Mouse (Mus musculus) lung, adult 2 months (tissue): ENCODE measurements around the gene Mrps18b. TPM values are rescaled to one million over a fixed set of nuclear protein-coding genes. Genes with fewer than 3 reads are reported as not detected.

Experiments used
- DNase-seq: peaks from one replicate; pipeline ENCODE4 v3.0.0; 2022
- H3K4me1 ChIP-seq: fragments of 200-500 bp; 2 replicates; pipeline ENCODE4 v1.6.1; 2011; ENCODE audit warnings: low read length; ENCODE audit not compliant: control insufficient read depth, insufficient read depth
- H3K4me3 ChIP-seq: fragments of 200-500 bp; replicated peaks from 2 replicates; pipeline ENCODE3; 2011; ENCODE audit warnings: low read depth, mild to moderate bottlenecking, control low read depth, low read length; ENCODE audit errors: extremely low read depth
- CTCF ChIP-seq: fragments of 200-500 bp; IDR thresholded peaks from 2 replicates; pipeline ENCODE4 v1.5.1; 2011; ENCODE audit warnings: mild to moderate bottlenecking, low read length, control low read depth; ENCODE audit not compliant: insufficient read depth
- POLR2A ChIP-seq: fragments of 200-500 bp; IDR thresholded peaks from 2 replicates; pipeline ENCODE4 v1.6.1; 2011; ENCODE audit warnings: low read depth, mild to moderate bottlenecking, control low read depth, low read length, borderline replicate concordance; ENCODE audit errors: extremely low read depth
- WGBS: fragments of 180-500 bp; shearing (Covaris S2); methylation state at CpG from one replicate; pipeline ENCODE4 v1.1.7; 2018; 5-methylcytosine and 5-hydroxymethylcytosine counted together
- polyA plus RNA-seq: library from polyadenylated mRNA; depleted of rRNA; stranded (reverse); fragments of >200 nt; gene quantifications from 2 replicates; pipeline ENCODE4 v1.2.3, GENCODE M21; 2012

Gene Mrps18b
- polyA plus RNA-seq, 1 experiment = 43.8 TPM

DNA sequence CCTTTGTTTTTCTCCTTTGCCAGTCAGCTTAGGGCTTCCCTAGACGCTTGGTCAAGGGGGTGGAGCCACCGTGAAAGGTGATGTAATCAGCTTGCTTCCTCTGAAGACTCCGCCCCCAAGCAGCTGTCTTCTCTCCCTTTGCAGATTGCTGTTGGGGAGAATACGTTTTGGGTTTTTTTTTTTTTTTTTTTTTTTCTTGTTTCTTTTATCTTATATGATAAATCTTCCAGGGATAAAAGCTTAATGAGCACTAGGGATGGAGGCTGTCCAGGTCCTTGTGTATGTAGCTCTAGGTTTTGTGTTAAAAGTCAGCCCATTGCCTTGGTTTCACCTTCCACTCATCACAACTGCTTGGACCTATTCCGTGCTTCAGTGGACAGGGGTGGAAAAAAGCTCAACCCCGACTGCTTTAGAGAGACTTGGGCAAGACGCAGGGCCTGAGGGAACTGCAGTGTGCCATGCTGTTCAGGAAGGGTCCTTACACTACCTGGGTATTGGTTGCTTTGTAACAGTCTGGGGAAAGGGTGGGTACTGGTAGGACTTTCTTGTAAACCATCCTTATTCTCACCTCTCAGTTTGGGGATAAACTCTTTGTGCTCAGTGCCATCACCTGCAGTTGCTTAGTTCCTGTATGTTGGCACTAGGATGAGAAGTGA, 3.0 kb upstream of the Mrps18b start:
- H3K4me3 ChIP-seq = peak overlapping the region; percentile 99
- peak; percentile 72 for TF ChIP-seq POLR2A
- TF ChIP-seq CTCF = no peak
- H3K4me1 ChIP-seq = peaks cover 27% of the 10 kb centered on the region
- WGBS = 4% methylated on average over 7 of the region's 7 CpGs
- DNase-seq = peak; percentile 87

DNA sequence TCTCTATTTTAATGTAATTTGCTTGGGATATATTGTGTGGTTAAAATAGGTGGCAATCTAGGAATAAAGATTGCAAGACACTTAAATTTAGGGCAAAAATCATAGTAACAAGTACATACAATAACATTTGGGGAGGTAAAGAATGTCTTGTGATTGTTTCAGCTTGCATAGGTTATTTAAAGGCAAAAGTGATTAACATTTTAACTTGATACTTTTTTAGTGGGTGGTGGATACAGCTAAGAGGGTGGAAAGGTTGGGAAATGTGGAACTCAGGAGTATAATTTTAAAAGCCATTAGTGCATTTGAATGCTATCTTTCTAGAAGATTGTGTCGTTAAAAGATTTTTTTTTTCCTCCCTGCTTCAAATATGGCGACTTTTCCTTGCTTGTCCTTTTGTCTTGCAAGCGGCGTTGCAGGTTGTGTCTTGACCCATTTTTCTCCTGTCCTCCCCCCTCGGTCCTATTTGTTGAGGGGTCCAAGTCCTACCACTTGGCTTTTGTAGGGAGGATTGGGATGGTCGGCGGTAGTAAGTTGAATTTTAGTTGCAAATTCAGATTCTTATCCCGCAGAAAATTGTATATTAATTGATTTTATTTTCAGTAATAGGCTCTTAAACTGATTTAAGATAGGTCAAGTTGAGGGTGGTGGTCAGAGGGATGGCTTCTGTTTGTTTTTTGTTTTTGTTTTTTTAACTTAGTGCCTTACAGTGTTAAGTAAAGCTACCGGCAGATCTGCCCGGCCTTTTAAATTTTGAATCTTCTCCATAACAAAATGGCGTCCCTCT, 2.3 kb upstream of the Mrps18b start:
- no peak for TF ChIP-seq CTCF
- peak; percentile 52; the same call in 1 of the 2 replicates for TF ChIP-seq POLR2A
- peak overlapping the region; percentile 99 for H3K4me3 ChIP-seq
- H3K4me1 ChIP-seq = peaks cover 27% of the 10 kb centered on the region
- WGBS = under 1% methylated on average over 11 of the region's 11 CpGs
- DNase-seq = peak; percentile 52

DNA sequence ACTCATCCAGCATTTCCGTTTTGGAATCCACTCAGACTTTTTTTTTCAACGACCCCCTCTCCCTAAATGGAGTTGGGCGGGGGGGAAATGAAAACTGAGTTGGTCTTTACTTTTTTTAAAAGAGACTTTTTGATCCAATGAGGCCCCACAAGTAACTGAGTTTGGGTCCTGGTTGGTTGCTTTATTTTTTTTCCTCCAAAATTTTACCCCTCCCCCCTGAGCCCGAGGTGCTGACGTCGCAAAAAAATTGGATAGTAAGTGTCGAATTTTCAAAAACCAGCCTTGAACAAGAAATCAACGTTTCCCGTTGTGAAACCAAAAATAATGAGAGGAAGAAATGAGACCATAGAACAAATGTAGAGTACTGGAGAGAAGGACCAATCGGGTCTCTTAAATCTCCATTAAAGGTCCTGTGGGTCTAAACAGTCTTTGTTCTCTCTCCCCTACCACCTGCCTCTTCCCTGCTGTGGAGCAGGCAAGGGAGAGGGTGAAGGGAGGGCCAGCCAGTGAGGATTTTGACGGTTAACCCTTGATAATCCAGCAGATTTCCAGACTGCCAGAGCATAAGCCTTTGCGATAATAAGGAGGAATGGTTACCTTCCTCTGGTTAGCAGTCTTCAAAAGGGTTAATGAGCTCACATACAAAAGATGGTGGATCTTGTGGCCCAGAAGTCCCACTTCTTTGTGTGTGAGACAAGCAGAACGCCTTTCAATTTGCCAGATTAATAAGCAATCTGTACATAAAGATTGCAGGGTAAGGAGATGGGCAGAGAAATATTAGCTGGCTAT, 1.5 kb upstream of the Mrps18b start:
- Histone ChIP-seq H3K4me1 (peaks cover 27% of the 10 kb centered on the region), H3K4me3 (peak overlapping the region; percentile 99)
- peak; percentile 51 for DNase-seq
- TF ChIP-seq CTCF = no peak
- peak; percentile 84; the same call in 1 of the 2 replicates for TF ChIP-seq POLR2A
- under 1% methylated on average over 13 of the region's 13 CpGs for WGBS

DNA sequence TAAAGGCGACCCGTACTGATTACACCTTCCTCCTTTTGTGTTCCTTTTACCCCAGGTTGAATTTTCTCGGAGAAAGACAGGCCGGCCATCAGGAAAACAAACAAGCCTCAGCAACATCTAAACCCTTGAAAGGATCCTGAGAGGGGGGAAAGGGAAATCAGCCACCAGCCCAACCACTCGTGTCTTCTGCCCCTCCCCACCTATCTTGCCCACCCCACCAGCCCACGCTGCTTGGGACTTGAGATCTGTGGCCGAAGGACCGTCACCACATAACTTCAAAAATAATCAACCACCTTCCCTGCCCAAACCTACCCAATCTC, 914 bp upstream of the Mrps18b start:
- TF ChIP-seq CTCF (no peak), POLR2A (peak; percentile 69; the same call in 1 of the 2 replicates)
- DNase-seq = no peak
- Histone ChIP-seq H3K4me3 (peak overlapping the region; percentile 99), H3K4me1 (peaks cover 23% of the 10 kb centered on the region)
- WGBS = under 1% methylated on average over 8 of the region's 8 CpGs

DNA sequence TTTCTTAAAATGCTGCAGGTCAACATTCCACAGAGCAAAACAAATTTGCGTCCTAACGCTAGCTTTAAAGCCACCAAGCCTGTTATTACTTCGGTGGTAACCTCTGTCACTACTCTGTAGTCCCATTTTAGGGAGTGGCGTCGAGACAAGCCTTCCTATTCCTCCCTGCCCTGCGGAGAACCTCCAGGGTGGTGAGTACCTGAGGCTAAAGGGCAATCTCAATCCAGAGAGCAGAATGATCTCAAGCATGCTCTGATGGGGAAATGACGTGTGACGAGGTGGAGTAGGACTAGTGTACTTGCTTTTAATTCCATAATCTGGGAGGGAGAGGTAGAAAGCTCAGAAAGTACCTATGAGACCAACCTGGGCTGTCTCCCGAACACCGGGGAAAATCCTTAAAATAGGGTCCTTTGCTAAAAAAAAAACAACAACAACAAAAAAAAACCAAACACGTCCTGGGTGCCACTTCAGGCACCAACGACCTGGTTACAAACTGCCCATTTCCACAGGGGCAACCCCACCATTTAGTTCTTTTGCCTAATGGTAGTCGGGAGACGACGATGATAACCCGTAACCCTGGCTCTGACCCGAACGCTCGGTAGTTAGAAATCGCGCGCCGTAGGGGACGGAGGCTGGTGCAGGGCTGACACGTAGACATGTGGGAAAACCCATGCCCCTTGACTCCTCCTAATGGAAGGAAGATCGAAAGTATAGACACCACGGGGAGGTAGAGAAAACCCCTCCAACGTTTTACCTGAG, 472 bp downstream of the Mrps18b start:
- WGBS = under 1% methylated on average over 28 of the region's 28 CpGs
- no peak for TF ChIP-seq CTCF
- no peak for TF ChIP-seq POLR2A
- H3K4me3 ChIP-seq = peak overlapping the region; percentile 78
- no peak for DNase-seq
- peaks cover 16% of the 10 kb centered on the region for H3K4me1 ChIP-seq

DNA sequence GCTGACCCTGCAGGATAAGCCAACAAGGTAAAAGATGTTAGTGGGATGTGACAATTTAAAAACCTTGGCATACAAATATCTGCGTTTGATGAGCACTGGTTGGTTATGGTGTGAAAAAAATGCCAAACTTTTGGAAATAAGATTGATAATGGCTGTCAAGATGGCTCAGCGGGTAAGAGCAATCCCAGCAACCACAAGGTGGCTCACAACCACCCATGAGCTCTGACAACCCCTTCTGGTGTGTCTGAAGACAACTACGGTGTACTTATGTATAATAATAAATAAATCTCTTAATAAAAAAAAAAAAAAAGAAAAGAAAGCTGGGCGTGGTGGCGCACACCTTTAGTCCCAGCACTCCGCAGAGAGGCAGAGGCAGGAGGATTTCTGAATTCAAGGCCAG, 1.2 kb downstream of the Mrps18b start:
- DNase-seq = no peak
- 76% methylated on average over 6 of the region's 6 CpGs for WGBS
- Histone ChIP-seq H3K4me3 (no peak overlapping the region), H3K4me1 (peaks cover 13% of the 10 kb centered on the region)
- TF ChIP-seq CTCF (no peak), POLR2A (no peak)

DNA sequence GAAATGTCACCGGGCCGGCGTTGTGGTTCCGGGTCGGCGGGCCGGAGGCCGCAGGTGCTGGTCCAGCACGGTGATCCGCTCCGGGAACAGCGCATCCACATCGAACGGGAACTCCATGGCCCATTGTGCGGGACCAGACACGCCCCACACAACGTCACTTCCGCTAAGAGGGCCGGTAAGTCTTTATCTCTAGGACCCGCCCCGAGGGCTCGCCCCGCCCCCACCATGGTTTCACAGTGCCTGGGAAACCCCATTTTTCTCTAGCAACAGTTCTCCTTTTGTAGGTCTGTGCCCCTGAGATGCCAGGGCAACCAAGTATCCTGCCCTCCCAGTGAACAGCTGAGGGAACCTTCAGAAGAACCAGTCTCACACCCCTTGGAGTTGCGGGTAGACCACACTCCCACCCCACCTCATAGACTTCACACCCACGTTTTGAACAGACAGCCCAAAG, 6.2 kb downstream of the Mrps18b start, which contains the start of gene Atat1:
TSS of gene Atat1 (minus strand) at position 157 of the 451 bp plus-strand sequence.
- WGBS = 1% methylated on average over 25 of the region's 25 CpGs
- TF ChIP-seq POLR2A (peak; percentile 74; the same call in 1 of the 2 replicates), CTCF (no peak)

DNA sequence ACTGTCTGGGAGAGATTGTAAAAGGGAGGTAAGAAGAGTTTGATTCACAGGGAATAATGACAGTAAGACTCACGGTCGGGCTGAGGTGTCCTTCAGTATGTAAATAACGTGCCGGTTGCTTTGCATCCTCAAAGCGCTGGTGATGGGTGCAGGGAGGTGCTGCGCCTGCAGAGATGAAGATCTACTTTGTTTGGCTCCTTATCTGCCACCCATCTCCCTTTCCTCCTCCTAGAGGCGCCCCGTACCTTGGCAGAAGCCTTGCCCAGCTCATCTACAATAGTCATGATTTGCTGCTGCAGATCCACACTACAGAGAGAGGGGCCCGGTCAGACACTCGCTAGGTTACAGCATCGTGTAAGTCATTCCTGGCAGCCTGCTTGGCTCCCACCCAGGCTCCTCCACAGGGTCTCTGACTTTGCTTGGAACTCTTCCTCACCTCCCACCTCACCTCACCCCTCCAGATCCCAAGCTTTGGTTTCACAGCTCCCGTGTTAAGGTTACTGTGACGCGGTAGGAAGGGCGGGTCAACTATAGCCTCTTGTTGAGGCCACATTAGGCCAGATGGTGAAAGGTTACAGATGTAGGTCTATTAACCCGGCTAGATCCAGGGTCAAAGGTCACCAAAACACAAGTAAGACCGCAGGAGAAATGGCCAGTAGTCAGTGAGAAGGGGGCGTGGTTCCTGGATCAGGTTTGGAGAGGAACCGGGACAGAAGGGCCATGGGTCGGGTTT, 6.8 kb downstream of the Mrps18b start:
- DNase-seq = no peak
- 15% methylated on average over 20 of the region's 20 CpGs for WGBS
- peak overlapping the region; percentile 92 for H3K4me3 ChIP-seq
- peaks cover 8% of the 10 kb centered on the region for H3K4me1 ChIP-seq
- TF ChIP-seq CTCF (no peak), POLR2A (no peak)

More for the DNA sequence above, 6.2 kb downstream of the Mrps18b start, which contains the start of gene Atat1:
- peaks cover 8% of the 10 kb centered on the region for H3K4me1 ChIP-seq
- peak; percentile 95 for DNase-seq
- H3K4me3 ChIP-seq = peak within 1 kb of the TSS; percentile 92

DNA sequence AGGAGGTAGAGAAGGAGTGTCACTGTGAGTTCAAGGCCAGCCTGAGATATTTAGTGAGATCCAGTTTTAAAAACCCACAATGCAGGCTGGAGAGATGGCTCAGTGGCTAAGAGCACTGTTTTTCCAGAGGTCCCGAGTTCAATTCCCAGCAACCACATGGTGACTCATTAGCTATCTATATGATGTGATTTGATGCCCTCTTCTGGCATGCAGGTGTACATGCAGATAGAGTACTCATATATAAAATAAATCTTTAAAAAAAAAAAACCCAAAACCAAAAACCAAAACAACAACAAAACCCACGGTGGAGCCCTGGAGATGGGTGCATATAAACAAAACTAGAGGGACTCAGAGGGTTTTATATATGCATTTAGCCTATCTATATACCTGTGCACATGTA, 8.6 kb downstream of the Mrps18b start:
- no peak for DNase-seq
- Histone ChIP-seq H3K4me3 (no peak overlapping the region), H3K4me1 (peaks cover 13% of the 10 kb centered on the region)
- TF ChIP-seq POLR2A (no peak), CTCF (no peak)
- WGBS = 49% methylated on average over 2 of the region's 2 CpGs
